Mouse (Mus musculus) lung, postnatal 0 days (tissue): Measurements from ENCODE around the gene Olfr837. TPM values are rescaled to one million over a fixed set of nuclear protein-coding genes. Genes with fewer than 3 reads are reported as not detected.
"Not testable (repeated sequence)": the region's sequence is repeated elsewhere in the genome, so short reads cannot be mapped to it uniquely, and the experiment has no call there.

ENCODE experiments used
- ATAC-seq: fragments of 200-750 bp; cut with Nextera tagmentation; 2 replicates; pipeline ENCODE4 v1.8.0; 2017; ENCODE audit warnings: moderate library complexity
- DNase-seq: peaks from one replicate; pipeline ENCODE4 v3.0.0-alpha.2; 2016; ENCODE audit warnings: low spot score
- H3K27ac ChIP-seq: fragments of 300-500 bp; sonication (generic); 2 replicates; pipeline ENCODE4 v1.5.1; 2014; ENCODE audit warnings: antibody characterized with exemption, mild to moderate bottlenecking, low read length, mixed read lengths
- H3K27me3 ChIP-seq: fragments of 300-500 bp; sonication (generic); replicated peaks from 2 replicates; pipeline ENCODE4 v1.6.1; 2014; ENCODE audit warnings: low read length, mixed read lengths; ENCODE audit not compliant: insufficient read depth
- H3K36me3 ChIP-seq: fragments of 300-500 bp; sonication (generic); 2 replicates; pipeline ENCODE4 v1.6.1; 2014; ENCODE audit warnings: low read length, mixed read lengths; ENCODE audit not compliant: insufficient read depth
- H3K4me1 ChIP-seq: fragments of 300-500 bp; sonication (generic); 2 replicates; pipeline ENCODE4 v1.6.1; 2014; ENCODE audit warnings: antibody characterized with exemption, low read depth, low read length, mixed read lengths; ENCODE audit not compliant: insufficient read depth
- H3K4me2 ChIP-seq: fragments of 300-500 bp; sonication (generic); replicated peaks from 2 replicates; pipeline ENCODE4 v1.6.1; 2014; ENCODE audit warnings: low read depth, mild to moderate bottlenecking, low read length, moderate library complexity, mixed read lengths
- H3K4me3 ChIP-seq: fragments of 300-500 bp; sonication (generic); 2 replicates; pipeline ENCODE4 v1.5.1; 2014; ENCODE audit warnings: low read depth, low read length
- H3K9ac ChIP-seq: fragments of 300-500 bp; sonication (generic); replicated peaks from 2 replicates; pipeline ENCODE4 v1.6.1; 2014; ENCODE audit warnings: low read depth, mild to moderate bottlenecking
- H3K9me3 ChIP-seq: fragments of 300-500 bp; sonication (generic); 2 replicates; pipeline ENCODE4 v1.6.1; 2016; ENCODE audit warnings: low read length, mixed read lengths
- CTCF ChIP-seq: IDR thresholded peaks from 2 replicates; pipeline ENCODE4 v1.5.1; 2016; ENCODE audit warnings: antibody characterized with exemption, mild to moderate bottlenecking
- EP300 ChIP-seq: IDR thresholded peaks from 2 replicates; pipeline ENCODE4 v1.6.1; 2016; ENCODE audit warnings: antibody characterized with exemption, mild to moderate bottlenecking, control low read depth
- WGBS: fragments of 180-500 bp; shearing (Covaris S2); extraction: QIAGEN DNeasy Blood & Tissue Kit; methylation state at CpG from one replicate; pipeline ENCODE4 v1.1.7; 2014; 5-methylcytosine and 5-hydroxymethylcytosine counted together
- polyA plus RNA-seq: library from polyadenylated mRNA; unstranded; fragments of >200 nt; fragmentation: Nextera tagmentation; extraction: Ambion mirVana; gene quantifications from 2 replicates; pipeline ENCODE4 v1.2.1, GENCODE M21; 2015

The Olfr837 gene
- not detected in 2 replicates for polyA plus RNA-seq

GRCm38 (mm10) chr9:19136017-19136416 lies at the start of gene Olfr837:
Gene Olfr837 (plus strand): TSS chr9:19136317.
- H3K4me1 ChIP-seq = no peaks in the 10 kb centered on the region
- 66% methylated on average over 1 of the region's 1 CpGs for WGBS
- ATAC-seq = no peak

GRCm38 (mm10) chr9:19092889-19093753 lies 43.0 kb upstream of the Olfr837 start:
- not testable (repeated sequence) for H3K9ac ChIP-seq, H3K27me3 ChIP-seq, H3K9me3 ChIP-seq, H3K4me1 ChIP-seq, H3K36me3 ChIP-seq, DNase-seq, H3K4me2 ChIP-seq, H3K27ac ChIP-seq, ATAC-seq, H3K4me3 ChIP-seq
- 59% methylated on average over 6 of the region's 6 CpGs for WGBS

More at GRCm38 (mm10) chr9:19136017-19136416, at the start of gene Olfr837:
- H3K9ac ChIP-seq = no peak within 1 kb of the TSS
- DNase-seq = no peak
- H3K9me3 ChIP-seq = no peaks in the 10 kb centered on the region
- H3K36me3 ChIP-seq = no peaks in the 10 kb centered on the region
- TF ChIP-seq CTCF = no peak
- TF ChIP-seq EP300 = no peak
- no peak within 1 kb of the TSS for H3K27ac ChIP-seq
- H3K27me3 ChIP-seq = no peaks in the 10 kb centered on the region
- H3K4me3 ChIP-seq = no peak within 1 kb of the TSS
- no peak within 1 kb of the TSS for H3K4me2 ChIP-seq

GRCm38 (mm10) chr9:19097286-19097685 lies 38.8 kb upstream of the Olfr837 start:
- Histone ChIP-seq H3K9me3 (peaks cover 2% of the 10 kb centered on the region; the same call in 1 of the 2 replicates), H3K27me3 (no peaks in the 10 kb centered on the region), H3K4me2 (no peak overlapping the region), H3K27ac (no peak overlapping the region), H3K9ac (no peak overlapping the region), H3K4me1 (no peaks in the 10 kb centered on the region), H3K36me3 (no peaks in the 10 kb centered on the region), H3K4me3 (no peak overlapping the region)
- TF ChIP-seq CTCF (no peak), EP300 (no peak)
- DNase-seq = no peak
- 82% methylated on average over 4 of the region's 4 CpGs for WGBS
- ATAC-seq = no peak

- H3K4me2 ChIP-seq = no peak within 1 kb of the TSS
- ATAC-seq = no peak
- H3K27ac ChIP-seq = no peak within 1 kb of the TSS
- H3K36me3 ChIP-seq = no peaks in the 10 kb centered on the region
- no peaks in the 10 kb centered on the region for H3K27me3 ChIP-seq
- no peak within 1 kb of the TSS for H3K9ac ChIP-seq
- H3K9me3 ChIP-seq = no peaks in the 10 kb centered on the region
- TF ChIP-seq CTCF = no peak
- no peak for TF ChIP-seq EP300
- DNase-seq = no peak
- H3K4me1 ChIP-seq = no peaks in the 10 kb centered on the region
- no peak within 1 kb of the TSS for H3K4me3 ChIP-seq
Observed at GRCm38 (mm10) chr9:19120082-19120481, 16.0 kb upstream of the Olfr837 start, which contains the start of gene Olfr836. Gene Olfr836 (plus strand): TSS chr9:19120382.

- H3K4me3 ChIP-seq = no peak within 1 kb of the TSS
- no peaks in the 10 kb centered on the region; the same call in 1 of the 2 replicates for H3K36me3 ChIP-seq
- ATAC-seq = no peak
- no peak for DNase-seq
- 69% methylated on average over 1 of the region's 1 CpGs for WGBS
- TF ChIP-seq CTCF (no peak), EP300 (no peak)
- no peak within 1 kb of the TSS for H3K27ac ChIP-seq
- H3K9ac ChIP-seq = no peak within 1 kb of the TSS
- peaks cover 3% of the 10 kb centered on the region; the same call in 1 of the 2 replicates for H3K9me3 ChIP-seq
- H3K4me2 ChIP-seq = no peak within 1 kb of the TSS
- H3K27me3 ChIP-seq = no peaks in the 10 kb centered on the region
- H3K4me1 ChIP-seq = no peaks in the 10 kb centered on the region
Observed at GRCm38 (mm10) chr9:19177212-19177611, 41.1 kb downstream of the Olfr837 start, which contains the start of gene Olfr839-ps1. Gene Olfr839-ps1 (minus strand): TSS chr9:19177312.

Other genes starting within 250 kb of the Olfr837 start
- gene Olfr832, start 199.2 kb upstream of the Olfr837 start, polyA plus RNA-seq = not detected in 2 replicates
- not detected in 2 replicates for gene Olfr834, start 148.3 kb upstream of the Olfr837 start, polyA plus RNA-seq
- not detected in 2 replicates for gene Olfr835, start 103.6 kb upstream of the Olfr837 start, polyA plus RNA-seq
- gene Olfr836, start 15.9 kb upstream of the Olfr837 start, polyA plus RNA-seq = not detected in 2 replicates
- not detected in 2 replicates for gene Olfr839-ps1, start 41.0 kb downstream of the Olfr837 start, polyA plus RNA-seq
- gene Olfr843, start 115.7 kb downstream of the Olfr837 start, polyA plus RNA-seq = not detected in 2 replicates
- not detected in 2 replicates for gene Olfr844, start 180.0 kb downstream of the Olfr837 start, polyA plus RNA-seq
- not detected in 2 replicates for gene Olfr845, start 200.1 kb downstream of the Olfr837 start, polyA plus RNA-seq
- not detected in 2 replicates for gene Olfr846, start 227.7 kb downstream of the Olfr837 start, polyA plus RNA-seq
- gene Olfr847, start 242.4 kb downstream of the Olfr837 start, polyA plus RNA-seq = not detected in 2 replicates